18 mouse cellular contexts compared by ENCODE assay signal in genomic region chr2:142544937-142545336, GRCm38 (mm10).
DNase-seq lines count a peak whose midpoint lies in the region; ATAC-seq lines count a peak whose summit lies in the region.
"Had no signal": no experiment of that assay in that cellular context is flagged by ENCODE, and none has a peak within 500 bp of the region (broad histone marks: within the 10 kb centered on the region; RNA-seq: fewer than 3 reads in every experiment).

No protein-coding gene starts in this region.

- WGBS in forebrain, embryonic 14.5 days: 72% methylated on average over 6 of the region's 6 CpGs
- 86% methylated on average over 6 of the region's 6 CpGs for WGBS in forebrain, embryonic 12.5 days

- ATAC-seq in forebrain, embryonic 14.5 days: peak; percentile 75; the same call in 1 of the 2 replicates
- no peak for ATAC-seq in forebrain, embryonic 12.5 days (ENCODE audit: low FRiP score)

- no peaks in the 10 kb centered on the region for H3K9me3 ChIP-seq in forebrain, embryonic 14.5 days (replicated peaks; ENCODE audit: control insufficient read depth, low read length)
- no peaks in the 10 kb centered on the region for H3K9me3 ChIP-seq in forebrain, embryonic 12.5 days
- H3K9me3 ChIP-seq: hindbrain, embryonic 15.5 days; neural tube, embryonic 12.5 days; stomach, embryonic 15.5 days had no signal

- DNase-seq in forebrain, embryonic 14.5 days (ENCODE audit: low spot score): peak; percentile 79
- peak; percentile 8 for DNase-seq in layer of hippocampus, adult 9-11 months
- DNase-seq in layer of hippocampus, adult 11-12 months (ENCODE audit: low spot score): no peak
- peak; percentile 58 for DNase-seq in brain, embryonic 18.5 days (ENCODE audit: low read depth, low spot score)
- peak; percentile 19 for DNase-seq in lung, postnatal 25 days (ENCODE audit: low spot score)
- no peak for DNase-seq in gastrocnemius, postnatal 14 days
- DNase-seq in ovary, postnatal 36 days (ENCODE audit: low spot score): no peak
- DNase-seq: adrenal gland, adult 8-10 months; cerebellum, adult 18-20 months; cerebellum, postnatal 36 days; kidney, adult 9 months had no signal

- no peak overlapping the region for H3K4me3 ChIP-seq in forebrain, embryonic 14.5 days (ENCODE audit: low read depth, low read length)
- no peak overlapping the region for H3K4me3 ChIP-seq in forebrain, embryonic 12.5 days (replicated peaks)
- H3K4me3 ChIP-seq: hindbrain, embryonic 15.5 days; neural tube, embryonic 12.5 days; stomach, embryonic 15.5 days had no signal

- no peaks in the 10 kb centered on the region for H3K27me3 ChIP-seq in forebrain, embryonic 14.5 days (replicated peaks; ENCODE audit: control insufficient read depth, insufficient read depth, low read length)
- no peaks in the 10 kb centered on the region for H3K27me3 ChIP-seq in forebrain, embryonic 12.5 days
- H3K27me3 ChIP-seq: CH12.LX; hindbrain, embryonic 15.5 days; neural tube, embryonic 12.5 days; stomach, embryonic 15.5 days had no signal

- no peak overlapping the region for H3K4me2 ChIP-seq in forebrain, embryonic 14.5 days (ENCODE audit: low read length)
- no peak overlapping the region for H3K4me2 ChIP-seq in forebrain, embryonic 12.5 days
- H3K4me2 ChIP-seq: heart, embryonic 11.5 days; hindbrain, embryonic 15.5 days; liver, embryonic 11.5 days; neural tube, embryonic 12.5 days; stomach, embryonic 15.5 days had no signal

- H3K36me3 ChIP-seq in forebrain, embryonic 14.5 days (ENCODE audit: control insufficient read depth, insufficient read depth, low read length): no peaks in the 10 kb centered on the region
- no peaks in the 10 kb centered on the region for H3K36me3 ChIP-seq in forebrain, embryonic 12.5 days (replicated peaks)
- H3K36me3 ChIP-seq: hindbrain, embryonic 15.5 days; neural tube, embryonic 12.5 days; stomach, embryonic 15.5 days had no signal

- H3K9ac ChIP-seq in forebrain, embryonic 14.5 days (ENCODE audit: low read length): no peak overlapping the region
- no peak overlapping the region for H3K9ac ChIP-seq in forebrain, embryonic 12.5 days
- H3K9ac ChIP-seq: hindbrain, embryonic 15.5 days; neural tube, embryonic 12.5 days; stomach, embryonic 15.5 days had no signal

- no peak overlapping the region for H3K27ac ChIP-seq in forebrain, embryonic 14.5 days (ENCODE audit: low read depth, low read length)
- no peak overlapping the region for H3K27ac ChIP-seq in forebrain, embryonic 12.5 days
- H3K27ac ChIP-seq: hindbrain, embryonic 15.5 days; neural tube, embryonic 12.5 days; stomach, embryonic 15.5 days had no signal

- no peaks in the 10 kb centered on the region for H3K4me1 ChIP-seq in forebrain, embryonic 14.5 days (ENCODE audit: control insufficient read depth, insufficient read depth, low read length)
- H3K4me1 ChIP-seq in forebrain, embryonic 12.5 days: no peaks in the 10 kb centered on the region
- H3K4me1 ChIP-seq: hindbrain, embryonic 15.5 days; neural tube, embryonic 12.5 days; stomach, embryonic 15.5 days had no signal

- intact Hi-C loops in gastrocnemius, postnatal 14 days (cut with DNase I; ENCODE audit: low total_unique reads): no loop called here

Comparison
In these comparisons a context has a peak if more than half of its experiments do, and no peak if none do; other contexts are left out.
1. DNase-seq: peak in forebrain, embryonic 14.5 days (single experiment), layer of hippocampus, adult 9-11 months (single experiment), brain, embryonic 18.5 days (single experiment) and lung, postnatal 25 days (single experiment); none in layer of hippocampus, adult 11-12 months (single experiment), gastrocnemius, postnatal 14 days (single experiment) and ovary, postnatal 36 days (single experiment).